Mouse (Mus musculus) MEL (cell line): ENCODE measurements around the gene Coro1b. TPM values are rescaled to one million over a fixed set of nuclear protein-coding genes. Genes with fewer than 3 reads are reported as not detected.

Experiments used
- DNase-seq: peaks from one replicate; pipeline ENCODE4 v3.0.0; 2011; ENCODE audit warnings: low read depth, low spot score
- H3K27ac ChIP-seq: 2 replicates; pipeline ENCODE4 v1.5.1; 2012; ENCODE audit warnings: low read depth, mild to moderate bottlenecking, control low read depth, low read length, moderate library complexity; ENCODE audit not compliant: control insufficient read depth
- H3K27me3 ChIP-seq, 2 experiments: fragments of 150-350 bp in 1 of 2; sonication (generic) in 1 of 2; 2 replicates each; pipeline ENCODE4 v1.6.1; 2012; ENCODE audit warnings: low read length in 2 of 2, mild to moderate bottlenecking in 2 of 2, improper control_type of control experiment in 1 of 2, moderate library complexity in 1 of 2; ENCODE audit not compliant: insufficient read depth in 2 of 2, control insufficient read depth in 1 of 2
- H3K36me3 ChIP-seq, 2 experiments: 2 replicates each; pipeline ENCODE4 v1.6.1; 2012 to 2014; ENCODE audit warnings: low read length in 2 of 2, improper control_type of control experiment in 1 of 2, inconsistent platforms in 1 of 2, mild to moderate bottlenecking in 1 of 2; ENCODE audit not compliant: insufficient read depth in 2 of 2, control insufficient read depth in 1 of 2
- H3K4me1 ChIP-seq, 2 experiments: fragments of 150-350 bp in 1 of 2; sonication (generic) in 1 of 2; 2 replicates each; pipeline ENCODE4 v1.6.1; 2012; ENCODE audit warnings: low read length in 2 of 2, improper control_type of control experiment in 1 of 2, mild to moderate bottlenecking in 1 of 2; ENCODE audit not compliant: insufficient read depth in 2 of 2, control insufficient read depth in 1 of 2
- H3K4me3 ChIP-seq, 2 experiments: fragments of 150-350 bp in 1 of 2; sonication (generic) in 1 of 2; 2 replicates each; pipeline ENCODE4 v1.5.1; 2012; ENCODE audit warnings: low read depth in 2 of 2, low read length in 2 of 2, mild to moderate bottlenecking in 2 of 2, moderate library complexity in 2 of 2, control low read depth in 1 of 2, improper control_type of control experiment in 1 of 2; ENCODE audit not compliant: control insufficient read depth in 1 of 2, insufficient read depth in 1 of 2
- H3K79me2 ChIP-seq: 2 replicates; pipeline ENCODE4 v1.6.1; 2012; ENCODE audit warnings: mild to moderate bottlenecking, low read length, moderate library complexity; ENCODE audit not compliant: control insufficient read depth, poor library complexity, insufficient read depth
- H3K9ac ChIP-seq: 2 replicates; pipeline ENCODE4 v1.6.1; 2012; ENCODE audit warnings: low read depth, mild to moderate bottlenecking, control low read depth, low read length, moderate library complexity; ENCODE audit not compliant: control insufficient read depth, poor library complexity, severe bottlenecking
- H3K9me3 ChIP-seq: fragments of 150-350 bp; sonication (generic); replicated peaks from 2 replicates; pipeline ENCODE4 v1.6.1; 2012; ENCODE audit warnings: mild to moderate bottlenecking, low read length, improper control_type of control experiment, moderate library complexity; ENCODE audit not compliant: insufficient read depth
- BHLHE40 ChIP-seq: IDR thresholded peaks from 2 replicates; pipeline ENCODE4 v1.6.1; 2012; ENCODE audit warnings: low read depth, mild to moderate bottlenecking, inconsistent platforms, low read length, improper control_type of control experiment, borderline replicate concordance
- E2F4 ChIP-seq: IDR thresholded peaks from 2 replicates; pipeline ENCODE4 v1.6.1; 2011; ENCODE audit warnings: low read depth, low read length, improper control_type of control experiment, borderline replicate concordance
- ELF1 ChIP-seq: IDR thresholded peaks from 2 replicates; pipeline ENCODE4 v1.6.1; 2014; ENCODE audit warnings: low read depth, mild to moderate bottlenecking, inconsistent platforms, low read length, improper control_type of control experiment, moderate library complexity
- GABPA ChIP-seq: IDR thresholded peaks from 2 replicates; pipeline ENCODE4 v1.6.1; 2012; ENCODE audit warnings: low read depth, mild to moderate bottlenecking, inconsistent platforms, low read length, improper control_type of control experiment, moderate library complexity
- GATA1 ChIP-seq: IDR thresholded peaks from 2 replicates; pipeline ENCODE4 v1.6.1; 2011; ENCODE audit warnings: low read depth, low read length, improper control_type of control experiment
- JUND ChIP-seq: IDR thresholded peaks from 2 replicates; pipeline ENCODE4 v1.6.1; 2011; ENCODE audit warnings: low read depth, mild to moderate bottlenecking, improper control_type of control experiment, low read length
- MAX ChIP-seq: IDR thresholded peaks from 2 replicates; pipeline ENCODE4 v1.6.1; 2011; ENCODE audit warnings: low read length, improper control_type of control experiment
- MEF2A ChIP-seq: IDR thresholded peaks from 2 replicates; pipeline ENCODE4 v1.6.1; 2014; ENCODE audit warnings: low read depth, mild to moderate bottlenecking, inconsistent platforms, low read length, improper control_type of control experiment; ENCODE audit not compliant: poor library complexity, insufficient replicate concordance, severe bottlenecking; ENCODE audit errors: extremely low read depth
- MXI1 ChIP-seq: IDR thresholded peaks from 2 replicates; pipeline ENCODE4 v1.6.1; 2011; ENCODE audit warnings: mild to moderate bottlenecking, low read depth, low read length, improper control_type of control experiment
- NRF1 ChIP-seq: IDR thresholded peaks from 2 replicates; pipeline ENCODE4 v1.6.1; 2014; ENCODE audit warnings: low read depth, mild to moderate bottlenecking, inconsistent platforms, low read length, improper control_type of control experiment, moderate library complexity; ENCODE audit not compliant: poor library complexity, insufficient read depth, severe bottlenecking
- POLR2A ChIP-seq, 2 experiments: IDR thresholded peaks; 2 replicates each; pipeline ENCODE4 v1.6.1; 2011 to 2012; ENCODE audit warnings: low read length in 2 of 2, mild to moderate bottlenecking in 2 of 2, control low read depth in 1 of 2, improper control_type of control experiment in 1 of 2, low read depth in 1 of 2, moderate library complexity in 1 of 2; ENCODE audit not compliant: control insufficient read depth in 1 of 2, insufficient read depth in 1 of 2, poor library complexity in 1 of 2
- POLR2AphosphoS2 ChIP-seq: IDR thresholded peaks from 2 replicates; pipeline ENCODE4 v1.6.1; 2011; ENCODE audit warnings: low read length, improper control_type of control experiment
- POLR2AphosphoS5 ChIP-seq: IDR thresholded peaks from 2 replicates; pipeline ENCODE4 v1.6.1; 2012; ENCODE audit warnings: low read depth, borderline replicate concordance, mild to moderate bottlenecking, inconsistent platforms, low read length, moderate library complexity, mixed read lengths
- SIN3A ChIP-seq: IDR thresholded peaks from 2 replicates; pipeline ENCODE4 v1.6.1; 2012; ENCODE audit warnings: low read length, improper control_type of control experiment, inconsistent platforms
- TAL1 ChIP-seq: IDR thresholded peaks from 2 replicates; pipeline ENCODE4 v1.6.1; 2012; ENCODE audit warnings: mild to moderate bottlenecking, inconsistent platforms, low read length, moderate library complexity, mixed read lengths
- TCF12 ChIP-seq: IDR thresholded peaks from 2 replicates; pipeline ENCODE4 v1.6.1; 2014; ENCODE audit warnings: low read depth, mild to moderate bottlenecking, inconsistent platforms, low read length, improper control_type of control experiment, moderate library complexity
- ZMIZ1 ChIP-seq: IDR thresholded peaks from 2 replicates; pipeline ENCODE4 v1.6.1; 2012; ENCODE audit warnings: low read depth, mild to moderate bottlenecking, inconsistent platforms, low read length, improper control_type of control experiment, moderate library complexity
- polyA plus RNA-seq, 2 experiments: library from polyadenylated mRNA; stranded (reverse) in 1 of 2; unstranded in 1 of 2; fragments of >175 nt in 1 of 2; fragments of >200 nt in 1 of 2; gene quantifications; 2 replicates each; pipeline versions ENCODE4 v1.2.1 to v1.2.4; 2012; ENCODE audit warnings: low replicate concordance in 2 of 2, low read depth in 1 of 2; ENCODE audit not compliant: insufficient read length in 2 of 2, insufficient read depth in 1 of 2, missing spikeins in 1 of 2
- total RNA-seq: library from RNA; depleted of rRNA; stranded (reverse); fragments of 300-350 nt; gene quantifications from 2 replicates; pipeline ENCODE4 v1.2.3, GENCODE M21; 2012

The Coro1b gene
- total and polyA plus RNA-seq, 3 experiments, result 55.5 to 111 TPM; not detected in 1

DNA sequence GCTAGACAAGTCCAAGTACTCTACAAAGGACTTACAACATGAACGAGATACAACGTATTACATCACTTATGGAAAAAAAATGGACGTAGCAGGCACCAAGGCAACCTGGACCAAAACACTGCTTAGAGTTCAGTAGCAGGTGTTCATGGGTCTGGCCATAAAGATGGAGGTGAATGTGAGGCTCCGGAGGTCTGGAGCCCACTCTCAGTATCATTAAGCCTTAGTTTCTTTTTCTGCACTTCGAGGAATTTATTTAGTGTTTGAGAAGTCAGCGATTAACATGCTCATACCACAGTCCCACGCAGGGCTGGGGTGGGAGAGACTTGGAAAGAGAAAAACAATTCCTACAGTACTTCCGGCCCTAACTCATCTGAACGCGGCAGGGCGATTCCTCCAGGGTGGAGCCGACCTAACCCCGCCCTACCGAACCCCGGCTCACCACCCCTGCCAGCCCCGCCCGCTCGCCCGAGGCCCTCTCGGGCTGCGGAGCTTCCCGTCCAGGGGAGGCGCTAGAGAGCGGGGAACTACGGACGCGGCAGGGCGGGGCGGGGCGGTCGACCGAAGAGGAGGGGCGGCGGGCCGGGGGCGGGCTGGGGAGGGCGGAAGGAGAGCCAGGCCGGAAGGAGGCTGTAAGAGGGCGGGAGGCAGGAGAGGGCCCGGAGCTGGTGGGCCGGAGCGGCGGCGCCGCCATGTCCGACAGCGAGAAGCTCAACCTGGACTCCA lies 43.3 kb downstream of the Coro1b start, which contains the start of gene Ppp1ca (continued):
- TF ChIP-seq GABPA (no peak), ELF1 (peak; percentile 77), ZMIZ1 (peak; percentile 74), MAX (peak; percentile 53; the same call in 1 of the 2 replicates)

DNA sequence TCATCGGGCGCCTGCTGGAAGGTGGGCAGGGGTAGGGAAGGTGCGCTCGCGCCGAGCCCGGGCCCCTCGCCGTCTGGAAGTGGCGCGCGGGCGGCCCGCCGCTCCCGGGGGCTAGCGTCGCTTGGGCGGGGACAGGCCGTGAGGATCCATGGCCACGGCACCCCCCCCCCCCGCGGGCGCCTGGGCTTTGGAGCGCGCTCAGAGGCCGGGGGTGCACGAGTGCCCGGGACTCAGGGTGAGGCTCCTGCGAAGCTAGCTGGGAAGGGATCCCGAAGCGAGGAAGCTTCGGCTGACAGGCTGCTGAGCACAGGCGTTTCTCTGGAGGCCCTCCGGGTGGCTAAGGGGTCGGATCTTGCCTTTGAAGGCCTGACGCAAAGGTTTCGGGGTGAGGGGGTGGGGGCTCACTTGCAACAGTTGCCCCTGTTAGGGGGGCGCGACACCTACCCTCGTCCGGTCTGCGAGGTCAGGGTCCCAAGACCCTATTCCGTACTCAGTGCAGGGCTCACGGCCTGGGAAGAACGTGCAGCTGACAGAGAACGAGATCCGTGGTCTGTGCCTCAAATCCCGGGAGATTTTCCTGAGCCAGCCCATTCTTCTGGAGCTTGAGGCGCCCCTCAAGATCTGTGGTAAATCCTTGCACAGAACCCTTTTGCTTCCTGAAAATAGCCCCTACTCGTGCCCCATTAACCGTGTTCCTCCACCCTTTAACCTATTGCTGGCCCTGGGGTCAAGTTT lies 44.0 kb downstream of the Coro1b start:
- Histone ChIP-seq H3K9ac (peak overlapping the region; percentile 99), H3K27me3 (no peaks in the 10 kb centered on the region), H3K4me1 (peaks cover 6 to 20% of the 10 kb centered on the region in 2 experiments), H3K79me2 (peaks cover 28% of the 10 kb centered on the region), H3K4me3 (peak overlapping the region; percentile 85 to 88), H3K36me3 (peaks cover 6 to 19% of the 10 kb centered on the region in 2 experiments; a peak in 3 of 4 replicates), H3K27ac (peak overlapping the region; percentile 74), H3K9me3 (no peaks in the 10 kb centered on the region)
- TF ChIP-seq POLR2AphosphoS2 (no peak), JUND (no peak), TAL1 (no peak), BHLHE40 (no peak), MXI1 (peak; percentile 13), E2F4 (no peak), POLR2AphosphoS5 (no peak), POLR2A (IDR thresholded peaks at IDR 0.05; ENCODE audit: control insufficient read depth in 1 of 2, insufficient read depth in 1 of 2, low read depth in 1 of 2, low read length in 2 of 2, poor library complexity in 1 of 2) (peak in 1 of 2 experiments; percentile 95; a peak in 1 of 4 replicates), GABPA (no peak), TCF12 (no peak; the same call in 1 of the 2 replicates), MEF2A (no peak), SIN3A (peak; percentile 9; the same call in 1 of the 2 replicates)
- DNase-seq, result peak; percentile 50

DNA sequence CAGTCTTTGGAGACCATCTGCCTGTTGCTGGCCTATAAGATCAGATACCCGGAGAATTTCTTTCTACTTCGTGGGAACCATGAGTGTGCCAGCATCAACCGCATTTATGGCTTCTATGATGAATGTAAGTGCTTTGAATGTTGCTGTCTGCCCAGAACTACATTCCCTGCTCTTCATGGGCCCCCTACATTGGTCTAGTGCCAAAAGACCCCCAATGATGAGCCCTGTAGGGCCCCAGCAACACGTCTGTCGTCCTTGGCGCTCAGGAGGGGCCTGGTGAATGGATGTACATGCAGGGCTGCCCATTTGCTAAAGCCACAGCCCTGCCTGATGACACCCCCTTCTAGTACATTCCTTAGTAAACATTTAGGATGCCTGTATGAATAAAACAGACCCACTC lies 44.7 kb downstream of the Coro1b start:
- no peaks in the 10 kb centered on the region for H3K27me3 ChIP-seq
- peaks cover 6 to 20% of the 10 kb centered on the region in 2 experiments for H3K4me1 ChIP-seq
- H3K9ac ChIP-seq, result peak overlapping the region; percentile 99
- DNase-seq, result peak; percentile 11
- TF ChIP-seq NRF1 (no peak), GATA1 (no peak)
- H3K27ac ChIP-seq, result peak overlapping the region; percentile 9; the same call in 1 of the 2 replicates
- H3K4me3 ChIP-seq, result peak overlapping the region; percentile 85 to 88
- H3K36me3 ChIP-seq, result peaks cover 6 to 19% of the 10 kb centered on the region in 2 experiments; a peak in 3 of 4 replicates
- no peaks in the 10 kb centered on the region for H3K9me3 ChIP-seq
- peaks cover 28% of the 10 kb centered on the region for H3K79me2 ChIP-seq
